Mouse (Mus musculus) bone marrow, adult 2 months (tissue): ENCODE data around the gene Lrfn3.

Experiments used
- CTCF ChIP-seq: fragments of 200-500 bp; IDR thresholded peaks from 2 replicates; pipeline ENCODE4 v1.5.1; 2011; ENCODE audit warnings: low read length, control low read depth; ENCODE audit not compliant: control insufficient read depth, insufficient read depth
- POLR2A ChIP-seq: fragments of 200-500 bp; IDR thresholded peaks from 2 replicates; pipeline ENCODE4 v1.6.1; 2011; ENCODE audit warnings: low read depth, mild to moderate bottlenecking, control low read depth, low read length, borderline replicate concordance; ENCODE audit not compliant: control insufficient read depth

GRCm38 (mm10) chr7:30326427-30326826 is 36.1 kb downstream of the Lrfn3 start:
- TF ChIP-seq CTCF, result no peak
- TF ChIP-seq POLR2A, result no peak
